22 mouse cellular contexts compared by ENCODE assay signal in genomic region chr3:154742927-154743326, GRCm38 (mm10).
DNase-seq lines count a peak whose midpoint lies in the region; ATAC-seq and TF ChIP-seq lines count a peak whose summit lies in the region.
"Had no signal": no experiment of that assay in that cellular context is flagged by ENCODE, and none has a peak within 500 bp of the region (broad histone marks: within the 10 kb centered on the region; RNA-seq: fewer than 3 reads in every experiment).

No protein-coding gene starts in this region.

- H3K27ac ChIP-seq in forebrain, embryonic 14.5 days (ENCODE audit: low read depth, low read length), result no peak overlapping the region
- H3K27ac ChIP-seq in forebrain, embryonic 16.5 days (ENCODE audit: low read length), result no peak overlapping the region
- H3K27ac ChIP-seq in midbrain, embryonic 13.5 days, result 0 out of 2 replicates have a peak overlapping the region, but pooled peaks have one; percentile 9
- H3K27ac ChIP-seq in midbrain, embryonic 10.5 days (replicated peaks), result no peak overlapping the region
- H3K27ac ChIP-seq: embryonic facial prominence, embryonic 12.5 days; gastrocnemius, adult 2 months; heart, embryonic 10.5 days had no signal

- 21% methylated on average over 5 of the region's 5 CpGs for WGBS in forebrain, embryonic 14.5 days
- WGBS in forebrain, embryonic 16.5 days, result 18% methylated on average over 5 of the region's 5 CpGs
- 47% methylated on average over 5 of the region's 5 CpGs for WGBS in midbrain, embryonic 13.5 days
- 74% methylated on average over 5 of the region's 5 CpGs for WGBS in midbrain, embryonic 10.5 days

- H3K4me3 ChIP-seq in forebrain, embryonic 14.5 days (ENCODE audit: low read depth, low read length), result no peak overlapping the region
- H3K4me3 ChIP-seq in forebrain, embryonic 16.5 days (replicated peaks; ENCODE audit: low read length), result no peak overlapping the region
- H3K4me3 ChIP-seq in midbrain, embryonic 13.5 days (replicated peaks), result no peak overlapping the region
- no peak overlapping the region for H3K4me3 ChIP-seq in midbrain, embryonic 10.5 days
- H3K4me3 ChIP-seq: embryonic facial prominence, embryonic 12.5 days; gastrocnemius, adult 2 months; heart, embryonic 10.5 days had no signal

- H3K4me2 ChIP-seq in forebrain, embryonic 14.5 days (ENCODE audit: low read length), result no peak overlapping the region
- no peak overlapping the region for H3K4me2 ChIP-seq in forebrain, embryonic 16.5 days (ENCODE audit: low read length)
- H3K4me2 ChIP-seq in midbrain, embryonic 13.5 days (replicated peaks), result no peak overlapping the region
- H3K4me2 ChIP-seq: embryonic facial prominence, embryonic 12.5 days had no signal

- no peaks in the 10 kb centered on the region for H3K27me3 ChIP-seq in forebrain, embryonic 14.5 days (replicated peaks; ENCODE audit: control insufficient read depth, insufficient read depth, low read length)
- no peaks in the 10 kb centered on the region for H3K27me3 ChIP-seq in forebrain, embryonic 16.5 days (replicated peaks; ENCODE audit: control insufficient read depth, insufficient read depth, low read length)
- no peaks in the 10 kb centered on the region for H3K27me3 ChIP-seq in midbrain, embryonic 13.5 days
- no peaks in the 10 kb centered on the region for H3K27me3 ChIP-seq in midbrain, embryonic 10.5 days (ENCODE audit: low read depth, poor library complexity, severe bottlenecking)
- H3K27me3 ChIP-seq: CH12.LX; embryonic facial prominence, embryonic 12.5 days had no signal

- H3K36me3 ChIP-seq in forebrain, embryonic 14.5 days (ENCODE audit: control insufficient read depth, insufficient read depth, low read length), result no peaks in the 10 kb centered on the region
- no peaks in the 10 kb centered on the region for H3K36me3 ChIP-seq in forebrain, embryonic 16.5 days (ENCODE audit: control insufficient read depth, insufficient read depth)
- H3K36me3 ChIP-seq in midbrain, embryonic 13.5 days, result no peaks in the 10 kb centered on the region
- H3K36me3 ChIP-seq in midbrain, embryonic 10.5 days, result no peaks in the 10 kb centered on the region
- H3K36me3 ChIP-seq: embryonic facial prominence, embryonic 12.5 days; heart, embryonic 10.5 days had no signal

- no peak for TF ChIP-seq POLR2A in brain, embryonic 14.5 days (IDR thresholded peaks at IDR 0.05; ENCODE audit: borderline replicate concordance, extremely low read depth, insufficient read depth, insufficient read length, poor library complexity, severe bottlenecking)

- ATAC-seq in forebrain, embryonic 14.5 days, result peak; percentile 23; the same call in 1 of the 2 replicates
- no peak for ATAC-seq in forebrain, embryonic 16.5 days
- ATAC-seq in midbrain, embryonic 13.5 days, result 0 out of 2 replicates have a peak, but pooled peaks have one; percentile 45
- ATAC-seq: forebrain, postnatal 0 days; hindbrain, embryonic 16.5 days; inflammation-experienced regulatory T-cells, adult 6 months; intestine, postnatal 0 days had no signal

- H3K9ac ChIP-seq in forebrain, embryonic 14.5 days (ENCODE audit: low read length), result no peak overlapping the region
- H3K9ac ChIP-seq in forebrain, embryonic 16.5 days (replicated peaks; ENCODE audit: low read depth, low read length), result no peak overlapping the region
- no peak overlapping the region for H3K9ac ChIP-seq in midbrain, embryonic 13.5 days (replicated peaks)
- H3K9ac ChIP-seq: embryonic facial prominence, embryonic 12.5 days; forebrain, postnatal 0 days had no signal

- H3K9me3 ChIP-seq in forebrain, embryonic 14.5 days (replicated peaks; ENCODE audit: control insufficient read depth, low read length), result no peaks in the 10 kb centered on the region
- no peaks in the 10 kb centered on the region for H3K9me3 ChIP-seq in forebrain, embryonic 16.5 days (ENCODE audit: control insufficient read depth, low read length)
- H3K9me3 ChIP-seq in midbrain, embryonic 13.5 days, result no peaks in the 10 kb centered on the region
- H3K9me3 ChIP-seq in midbrain, embryonic 10.5 days (replicated peaks), result no peaks in the 10 kb centered on the region
- H3K9me3 ChIP-seq: embryonic facial prominence, embryonic 12.5 days; heart, embryonic 10.5 days had no signal

- peak; percentile 30 for DNase-seq in forebrain, embryonic 14.5 days (ENCODE audit: low spot score)
- no peak for DNase-seq in midbrain, embryonic 10.5 days (ENCODE audit: low spot score)
- peak; percentile 62 for DNase-seq in brain, embryonic 14.5 days (ENCODE audit: low read depth)
- no peak for DNase-seq in adrenal gland, adult 8-10 months
- DNase-seq: adrenal gland, adult 2 months; adrenal gland, postnatal 36 days; cerebellum, adult 11 months; cerebellum, adult 9-10 months; cerebellum, postnatal 25 days; forebrain, postnatal 0 days; gastrocnemius, adult 2 months; gastrocnemius, postnatal 25 days; heart, postnatal 10 days; heart, postnatal 4 days had no signal

- H3K4me1 ChIP-seq in forebrain, embryonic 14.5 days (ENCODE audit: control insufficient read depth, insufficient read depth, low read length), result peaks cover 8% of the 10 kb centered on the region
- 0 out of 2 replicates have a peak, but pooled peaks cover 3% of the 10 kb centered on the region for H3K4me1 ChIP-seq in forebrain, embryonic 16.5 days (replicated peaks; ENCODE audit: control insufficient read depth, insufficient read depth, low read length)
- H3K4me1 ChIP-seq in midbrain, embryonic 13.5 days (replicated peaks), result peaks cover 6% of the 10 kb centered on the region
- H3K4me1 ChIP-seq in midbrain, embryonic 10.5 days, result 0 out of 2 replicates have a peak, but pooled peaks cover 4% of the 10 kb centered on the region
- H3K4me1 ChIP-seq: embryonic facial prominence, embryonic 12.5 days; heart, embryonic 10.5 days had no signal

- TF ChIP-seq CTCF in brain, embryonic 14.5 days (IDR thresholded peaks at IDR 0.05; ENCODE audit: borderline replicate concordance, extremely low read depth, insufficient read depth, insufficient read length), result no peak

Comparison
In these comparisons a context has a peak if more than half of its experiments do, and no peak if none do; other contexts are left out.
1. DNase-seq: peak in forebrain, embryonic 14.5 days (single experiment) and brain, embryonic 14.5 days (single experiment); none in midbrain, embryonic 10.5 days (single experiment) and adrenal gland, adult 8-10 months (single experiment).